Comparison of ENCODE assay signal across 24 mouse cellular contexts in genomic region chr4:71480960-71481359, GRCm38 (mm10).
DNase-seq lines count a peak whose midpoint lies in the region; ATAC-seq lines count a peak whose summit lies in the region.
"Had no signal": no experiment of that assay in that cellular context is flagged by ENCODE, and none has a peak within 500 bp of the region (broad histone marks: within the 10 kb centered on the region; RNA-seq: fewer than 3 reads in every experiment).

No protein-coding gene starts in this region.

- H3K36me3 ChIP-seq in forebrain, embryonic 10.5 days (replicated peaks), result no peaks in the 10 kb centered on the region
- H3K36me3 ChIP-seq in forebrain, embryonic 15.5 days, result no peaks in the 10 kb centered on the region
- no peaks in the 10 kb centered on the region for H3K36me3 ChIP-seq in embryonic facial prominence, embryonic 10.5 days (replicated peaks)
- H3K36me3 ChIP-seq: embryonic facial prominence, embryonic 13.5 days; embryonic facial prominence, embryonic 15.5 days; G1E had no signal

- H3K9ac ChIP-seq in forebrain, embryonic 15.5 days (replicated peaks), result no peak overlapping the region
- H3K9ac ChIP-seq: embryonic facial prominence, embryonic 13.5 days; embryonic facial prominence, embryonic 15.5 days; forebrain, embryonic 13.5 days had no signal

- WGBS in forebrain, embryonic 10.5 days, result 77% methylated on average over 2 of the region's 2 CpGs
- 77% methylated on average over 2 of the region's 2 CpGs for WGBS in forebrain, embryonic 15.5 days
- 77% methylated on average over 2 of the region's 2 CpGs for WGBS in embryonic facial prominence, embryonic 10.5 days

- H3K4me2 ChIP-seq in forebrain, embryonic 15.5 days (replicated peaks), result no peak overlapping the region
- H3K4me2 ChIP-seq: embryonic facial prominence, embryonic 13.5 days; embryonic facial prominence, embryonic 15.5 days; forebrain, embryonic 13.5 days had no signal

- no peak for DNase-seq in forebrain, embryonic 10.5 days (ENCODE audit: extremely low spot score, low spot score)
- no peak for DNase-seq in embryonic facial prominence, embryonic 10.5 days (ENCODE audit: low spot score)
- DNase-seq in gastrocnemius, postnatal 4 days (ENCODE audit: low spot score in 2 of 2), result no peak
- DNase-seq in kidney, adult 11 months, result no peak
- DNase-seq: adrenal gland, adult 8-10 months; adrenal gland, postnatal 14 days; adrenal gland, postnatal 36 days; B cell, adult 2 months; cerebellum, adult 11-12 months; cerebellum, adult 2 months; cerebellum, adult 9-10 months; cerebellum, postnatal 10 days; cerebellum, postnatal 25 days had no signal

- no peak for ATAC-seq in forebrain, embryonic 15.5 days (replicated peaks)
- peak; percentile 35; the same call in 1 of the 2 replicates for ATAC-seq in megakaryocyte, adult 5-6 weeks (ENCODE audit: poor library complexity, severe bottlenecking)
- ATAC-seq: activated CD4-positive, CD25-positive, alpha-beta regulatory T cell, adult 4 months; CD4-positive, CD25-positive, alpha-beta regulatory T cell, adult 4 months; Patski had no signal

- peaks cover 63% of the 10 kb centered on the region for H3K27me3 ChIP-seq in forebrain, embryonic 10.5 days (ENCODE audit: poor library complexity, severe bottlenecking)
- peaks cover 14% of the 10 kb centered on the region; the same call in 1 of the 2 replicates for H3K27me3 ChIP-seq in forebrain, embryonic 15.5 days
- H3K27me3 ChIP-seq in embryonic facial prominence, embryonic 10.5 days (replicated peaks; ENCODE audit: low read depth, poor library complexity, severe bottlenecking), result no peaks in the 10 kb centered on the region
- H3K27me3 ChIP-seq: CH12.LX; embryonic facial prominence, embryonic 13.5 days; embryonic facial prominence, embryonic 15.5 days had no signal

- peak overlapping the region; percentile 30; the same call in 1 of the 2 replicates for H3K27ac ChIP-seq in forebrain, embryonic 10.5 days
- H3K27ac ChIP-seq in forebrain, embryonic 15.5 days (replicated peaks), result no peak overlapping the region
- peak overlapping the region; percentile 35; the same call in 1 of the 2 replicates for H3K27ac ChIP-seq in embryonic facial prominence, embryonic 10.5 days (replicated peaks)
- H3K27ac ChIP-seq: embryonic facial prominence, embryonic 13.5 days; embryonic facial prominence, embryonic 15.5 days; forebrain, embryonic 13.5 days had no signal

- H3K4me1 ChIP-seq in forebrain, embryonic 10.5 days, result peaks cover 51% of the 10 kb centered on the region
- H3K4me1 ChIP-seq in forebrain, embryonic 15.5 days, result peaks cover 45% of the 10 kb centered on the region
- peaks cover 39% of the 10 kb centered on the region for H3K4me1 ChIP-seq in embryonic facial prominence, embryonic 10.5 days
- H3K4me1 ChIP-seq: embryonic facial prominence, embryonic 13.5 days; embryonic facial prominence, embryonic 15.5 days had no signal

- H3K4me3 ChIP-seq in forebrain, embryonic 10.5 days, result no peak overlapping the region
- no peak overlapping the region for H3K4me3 ChIP-seq in forebrain, embryonic 15.5 days
- no peak overlapping the region for H3K4me3 ChIP-seq in embryonic facial prominence, embryonic 10.5 days
- H3K4me3 ChIP-seq: embryonic facial prominence, embryonic 13.5 days; embryonic facial prominence, embryonic 15.5 days; erythroblast, embryonic 14.5 days; forebrain, embryonic 13.5 days had no signal

- no peaks in the 10 kb centered on the region for H3K9me3 ChIP-seq in forebrain, embryonic 10.5 days
- no peaks in the 10 kb centered on the region for H3K9me3 ChIP-seq in forebrain, embryonic 15.5 days
- H3K9me3 ChIP-seq in embryonic facial prominence, embryonic 10.5 days, result no peaks in the 10 kb centered on the region
- H3K9me3 ChIP-seq: embryonic facial prominence, embryonic 13.5 days; embryonic facial prominence, embryonic 15.5 days; forebrain, embryonic 13.5 days; G1E had no signal
